Mouse (Mus musculus) MEL (cell line): ENCODE data around the gene Eipr1.

Source experiments
- CTCF ChIP-seq, 3 experiments: IDR thresholded peaks in 2 of 3; conservative IDR thresholded peaks in 1 of 3; 2 replicates each; pipeline ENCODE4 v1.5.1; 2011 to 2012; ENCODE audit warnings: low read length in 3 of 3, low read depth in 2 of 3, mild to moderate bottlenecking in 2 of 3, improper control_type of control experiment in 1 of 3, inconsistent platforms in 1 of 3, mixed read lengths in 1 of 3, moderate library complexity in 1 of 3; ENCODE audit not compliant: control insufficient read depth in 1 of 3, insufficient read depth in 1 of 3, poor library complexity in 1 of 3, severe bottlenecking in 1 of 3
- E2F4 ChIP-seq: IDR thresholded peaks from 2 replicates; pipeline ENCODE4 v1.6.1; 2011; ENCODE audit warnings: low read depth, low read length, improper control_type of control experiment, borderline replicate concordance
- POLR2A ChIP-seq, 2 experiments: IDR thresholded peaks; 2 replicates each; pipeline ENCODE4 v1.6.1; 2011 to 2012; ENCODE audit warnings: low read length in 2 of 2, mild to moderate bottlenecking in 2 of 2, control low read depth in 1 of 2, improper control_type of control experiment in 1 of 2, low read depth in 1 of 2, moderate library complexity in 1 of 2; ENCODE audit not compliant: control insufficient read depth in 1 of 2, insufficient read depth in 1 of 2, poor library complexity in 1 of 2
- ZC3H11A ChIP-seq: IDR thresholded peaks from 2 replicates; pipeline ENCODE4 v1.6.1; 2012; ENCODE audit warnings: low read depth, mild to moderate bottlenecking, inconsistent platforms, low read length, improper control_type of control experiment
- ZMIZ1 ChIP-seq: IDR thresholded peaks from 2 replicates; pipeline ENCODE4 v1.6.1; 2012; ENCODE audit warnings: low read depth, mild to moderate bottlenecking, inconsistent platforms, low read length, improper control_type of control experiment, moderate library complexity
- ZNF384 ChIP-seq: IDR thresholded peaks from 2 replicates; pipeline ENCODE4 v1.6.1; 2012; ENCODE audit warnings: low read depth, mild to moderate bottlenecking, inconsistent platforms, low read length, improper control_type of control experiment

GRCm38 (mm10) chr12:28831066-28831733 is 79.6 kb downstream of the Eipr1 start:
- TF ChIP-seq POLR2A (IDR thresholded peaks at IDR 0.05; ENCODE audit: control insufficient read depth in 1 of 2, insufficient read depth in 1 of 2, low read depth in 1 of 2, low read length in 2 of 2, poor library complexity in 1 of 2) (no peak), ZC3H11A (no peak), E2F4 (no peak), ZNF384 (no peak), CTCF (IDR thresholded peaks at IDR 0.05 in 2 of 3, conservative IDR thresholded peaks at IDR 0.05 in 1 of 3; ENCODE audit: control insufficient read depth in 1 of 3, insufficient read depth in 1 of 3, low read depth in 2 of 3, low read length in 3 of 3, poor library complexity in 1 of 3, severe bottlenecking in 1 of 3) (peak in 1 of 3 experiments; percentile 40; a peak in 2 of 6 replicates), ZMIZ1 (no peak)
